Mouse (Mus musculus): ENCODE data around the gene Svip.

- TF ChIP-seq MAFK (IDR thresholded peaks at IDR 0.05; ENCODE audit: insufficient read depth, low read depth, low read length): no peak
- TF ChIP-seq CHD2 (IDR thresholded peaks at IDR 0.05; ENCODE audit: low read depth, low read length): no peak
- no peak for TF ChIP-seq ZNF384 (IDR thresholded peaks at IDR 0.05; ENCODE audit: low read depth, low read length)
- no peak for TF ChIP-seq ZC3H11A (IDR thresholded peaks at IDR 0.05; ENCODE audit: borderline replicate concordance, low read depth, low read length)
Measured at GRCm38 (mm10) chr7:51955424-51956041, 50.3 kb downstream of the Svip start.

All from ES-E14 (cell line).